8 mouse cellular contexts compared by ENCODE assay signal in genomic region chr1:91539704-91540270, GRCm38 (mm10). TPM values are rescaled to one million over a fixed set of nuclear protein-coding genes. Genes with fewer than 3 reads are reported as not detected.
DNase-seq lines count a peak whose midpoint lies in the region; ATAC-seq lines count a peak whose summit lies in the region.

No protein-coding gene starts in this region.

- H3K4me1 ChIP-seq in embryonic facial prominence, embryonic 13.5 days, result peaks cover 22% of the 10 kb centered on the region
- H3K4me1 ChIP-seq in limb, embryonic 11.5 days (ENCODE audit: control insufficient read depth, insufficient read depth, low read length), result peaks cover 10% of the 10 kb centered on the region
- peaks cover 9% of the 10 kb centered on the region for H3K4me1 ChIP-seq in midbrain, embryonic 11.5 days (ENCODE audit: control insufficient read depth, insufficient read depth, low read length)
- peaks cover 17% of the 10 kb centered on the region for H3K4me1 ChIP-seq in stomach, embryonic 15.5 days

- H3K9me3 ChIP-seq in embryonic facial prominence, embryonic 13.5 days, result no peaks in the 10 kb centered on the region
- no peaks in the 10 kb centered on the region for H3K9me3 ChIP-seq in limb, embryonic 11.5 days (ENCODE audit: control insufficient read depth, low read length)
- H3K9me3 ChIP-seq in midbrain, embryonic 11.5 days (ENCODE audit: control insufficient read depth, low read length), result no peaks in the 10 kb centered on the region
- H3K9me3 ChIP-seq in stomach, embryonic 15.5 days, result no peaks in the 10 kb centered on the region

- H3K36me3 ChIP-seq in embryonic facial prominence, embryonic 13.5 days, result peaks cover 4% of the 10 kb centered on the region
- no peaks in the 10 kb centered on the region for H3K36me3 ChIP-seq in limb, embryonic 11.5 days (ENCODE audit: control insufficient read depth, insufficient read depth, low read length)
- peaks cover 2% of the 10 kb centered on the region; the same call in 1 of the 2 replicates for H3K36me3 ChIP-seq in midbrain, embryonic 11.5 days (ENCODE audit: control insufficient read depth, insufficient read depth, low read length)
- H3K36me3 ChIP-seq in stomach, embryonic 15.5 days, result 0 out of 2 replicates have a peak, but pooled peaks cover 2% of the 10 kb centered on the region

- H3K4me3 ChIP-seq in embryonic facial prominence, embryonic 13.5 days, result peak overlapping the region; percentile 81
- H3K4me3 ChIP-seq in limb, embryonic 11.5 days (ENCODE audit: low read depth, low read length), result peak overlapping the region; percentile 84
- peak overlapping the region; percentile 58 for H3K4me3 ChIP-seq in midbrain, embryonic 11.5 days (ENCODE audit: low read depth, low read length)
- peak overlapping the region; percentile 89 for H3K4me3 ChIP-seq in stomach, embryonic 15.5 days (replicated peaks)

- no peak overlapping the region for H3K27ac ChIP-seq in embryonic facial prominence, embryonic 13.5 days
- no peak overlapping the region for H3K27ac ChIP-seq in limb, embryonic 11.5 days (replicated peaks; ENCODE audit: low read depth, low read length)
- 0 out of 2 replicates have a peak overlapping the region, but pooled peaks have one; percentile 8 for H3K27ac ChIP-seq in midbrain, embryonic 11.5 days (ENCODE audit: low read depth, low read length)
- H3K27ac ChIP-seq in stomach, embryonic 15.5 days, result no peak overlapping the region

- H3K9ac ChIP-seq in embryonic facial prominence, embryonic 13.5 days, result peak overlapping the region; percentile 82
- 0 out of 2 replicates have a peak overlapping the region, but pooled peaks have one; percentile 0 for H3K9ac ChIP-seq in limb, embryonic 11.5 days (ENCODE audit: low read length)
- peak overlapping the region; percentile 68 for H3K9ac ChIP-seq in midbrain, embryonic 11.5 days (ENCODE audit: low read length)
- 0 out of 2 replicates have a peak overlapping the region, but pooled peaks have one; percentile 1 for H3K9ac ChIP-seq in stomach, embryonic 15.5 days

- H3K4me2 ChIP-seq in embryonic facial prominence, embryonic 13.5 days, result peak overlapping the region; percentile 99
- H3K4me2 ChIP-seq in limb, embryonic 11.5 days (ENCODE audit: low read depth, severe bottlenecking), result peak overlapping the region; percentile 97
- H3K4me2 ChIP-seq in midbrain, embryonic 11.5 days, result peak overlapping the region; percentile 97
- peak overlapping the region; percentile 86 for H3K4me2 ChIP-seq in stomach, embryonic 15.5 days

- peaks cover 44% of the 10 kb centered on the region for H3K27me3 ChIP-seq in embryonic facial prominence, embryonic 13.5 days
- H3K27me3 ChIP-seq in limb, embryonic 11.5 days (ENCODE audit: control insufficient read depth, insufficient read depth, low read length), result peaks cover 16% of the 10 kb centered on the region; the same call in 1 of the 2 replicates
- H3K27me3 ChIP-seq in midbrain, embryonic 11.5 days (ENCODE audit: control insufficient read depth, insufficient read depth, low read length), result peaks cover 3% of the 10 kb centered on the region; the same call in 1 of the 2 replicates
- 0 out of 2 replicates have a peak, but pooled peaks cover 7% of the 10 kb centered on the region for H3K27me3 ChIP-seq in stomach, embryonic 15.5 days (replicated peaks)

- ATAC-seq in embryonic facial prominence, embryonic 13.5 days (ENCODE audit: insufficient number of reproducible peaks, insufficient read depth, low FRiP score, low TSS enrichment, low read depth), result peak; percentile 41
- peak; percentile 51 for ATAC-seq in limb, embryonic 11.5 days (ENCODE audit: insufficient number of reproducible peaks, low FRiP score, low TSS enrichment, low read depth)
- ATAC-seq in midbrain, embryonic 11.5 days (ENCODE audit: low FRiP score), result peak; percentile 49
- ATAC-seq in stomach, embryonic 15.5 days (ENCODE audit: insufficient read depth, low FRiP score, low read depth), result peak; percentile 3; the same call in 1 of the 2 replicates

- WGBS in embryonic facial prominence, embryonic 13.5 days, result 2% methylated on average over 22 of the region's 22 CpGs
- WGBS in limb, embryonic 11.5 days, result 4% methylated on average over 22 of the region's 22 CpGs
- WGBS in midbrain, embryonic 11.5 days, result 2% methylated on average over 22 of the region's 22 CpGs
- WGBS in stomach, embryonic 15.5 days, result 3% methylated on average over 22 of the region's 22 CpGs

- peak; percentile 31 for DNase-seq in adrenal gland, postnatal 10 days
- no peak for DNase-seq in adrenal gland, postnatal 25 days
- peak; percentile 17 for DNase-seq in MN1 (ENCODE audit: low spot score)
- peak; percentile 35 for DNase-seq in heart, postnatal 4 days
- DNase-seq in limb, embryonic 11.5 days (ENCODE audit: low spot score), result peak; percentile 32
- DNase-seq in midbrain, embryonic 11.5 days (ENCODE audit: low spot score, missing footprints), result no peak

RNA-seq across cellular contexts. Expression of gene Asb1, which starts 0.6 kb away (rescaled TPM):
- 10 to 100 TPM; 18.3 to 19.9 TPM for total RNA-seq in adrenal gland, postnatal 10 days (2021)
- total RNA-seq in adrenal gland, postnatal 25 days (2021), result 17.0 and 19.3 TPM in 2 replicates
- 5.2 and 5.3 TPM in 2 replicates for polyA plus RNA-seq in embryonic facial prominence, embryonic 13.5 days (2015; fragmentation: Nextera tagmentation; extraction: Ambion mirVana)
- total RNA-seq in heart, postnatal 4 days (2021), result 10 to 100 TPM; 17.5 to 18.2 TPM
- 6.7 and 7.6 TPM in 2 replicates for polyA plus RNA-seq in limb, embryonic 11.5 days (2014; fragmentation: Nextera tagmentation; extraction: Ambion mirVana)
- 9.4 and 9.8 TPM in 2 replicates for polyA plus RNA-seq in midbrain, embryonic 11.5 days (2014; fragmentation: Nextera tagmentation; extraction: Ambion mirVana)
- 4.3 and 6.3 TPM in 2 replicates for polyA plus RNA-seq in stomach, embryonic 15.5 days (2015; fragmentation: Nextera tagmentation; extraction: Ambion mirVana)

RNA-seq across cellular contexts. Expression of gene Traf3ip1, which starts 45.3 kb away (rescaled TPM):
- 1 to 10 TPM; 8.0 to 9.1 TPM for total RNA-seq in adrenal gland, postnatal 10 days (2021)
- 12.1 and 13.5 TPM in 2 replicates for total RNA-seq in adrenal gland, postnatal 25 days (2021)
- polyA plus RNA-seq in embryonic facial prominence, embryonic 13.5 days (2015; fragmentation: Nextera tagmentation; extraction: Ambion mirVana), result 8.7 and 12.1 TPM in 2 replicates
- total RNA-seq in heart, postnatal 4 days (2021), result 1 to 10 TPM; 4.3 to 4.6 TPM
- 8.3 and 8.9 TPM in 2 replicates for polyA plus RNA-seq in limb, embryonic 11.5 days (2014; fragmentation: Nextera tagmentation; extraction: Ambion mirVana)
- 6.0 and 7.3 TPM in 2 replicates for polyA plus RNA-seq in midbrain, embryonic 11.5 days (2014; fragmentation: Nextera tagmentation; extraction: Ambion mirVana)
- polyA plus RNA-seq in stomach, embryonic 15.5 days (2015; fragmentation: Nextera tagmentation; extraction: Ambion mirVana), result 7.8 and 8.4 TPM in 2 replicates

Comparison
In these comparisons a context has a peak if more than half of its experiments do, and no peak if none do; other contexts are left out.
1. DNase-seq: peak in adrenal gland, postnatal 10 days (single experiment), MN1 (single experiment), heart, postnatal 4 days (single experiment) and limb, embryonic 11.5 days (single experiment); none in adrenal gland, postnatal 25 days (single experiment) and midbrain, embryonic 11.5 days (single experiment).
2. H3K9ac ChIP-seq: peak in every context shown above with its lines; median percentile 82 in embryonic facial prominence, embryonic 13.5 days; 68 in midbrain, embryonic 11.5 days; 1 in stomach, embryonic 15.5 days; 0 in limb, embryonic 11.5 days.
3. Peak in every context shown above with its lines, with median percentiles within 50 percentile points of each other: ATAC-seq, H3K4me2 ChIP-seq and H3K4me3 ChIP-seq.